Mouse (Mus musculus): Measurements from ENCODE around the gene Mthfsl.
"Not testable (repeated sequence)": the region's sequence is repeated elsewhere in the genome, so short reads cannot be mapped to it uniquely, and the experiment has no call there.

The Mthfsl gene

GRCm38 (mm10) chr9:88691307-88691706 is 28.8 kb downstream of the Mthfsl start:
- not testable (repeated sequence) for DNase-seq (ENCODE audit: low spot score)

- not testable (repeated sequence) for DNase-seq (ENCODE audit: low spot score)
Measured at GRCm38 (mm10) chr9:88689451-88689850, 30.6 kb downstream of the Mthfsl start.

- DNase-seq (ENCODE audit: low spot score) = not testable (repeated sequence)
Measured at GRCm38 (mm10) chr9:88686719-88687118, 33.4 kb downstream of the Mthfsl start.

GRCm38 (mm10) chr9:88658341-88658740 is 61.8 kb downstream of the Mthfsl start:
- DNase-seq (ENCODE audit: low spot score) = peak; percentile 54

GRCm38 (mm10) chr9:88650742-88651141 is 69.4 kb downstream of the Mthfsl start:
- not testable (repeated sequence) for DNase-seq (ENCODE audit: low spot score)

All from testis, postnatal 10 days (tissue).